Mouse (Mus musculus): ENCODE data around the gene Olfr594.
"Not testable (repeated sequence)": the region's sequence is repeated elsewhere in the genome, so short reads cannot be mapped to it uniquely, and the experiment has no call there.

DNA sequence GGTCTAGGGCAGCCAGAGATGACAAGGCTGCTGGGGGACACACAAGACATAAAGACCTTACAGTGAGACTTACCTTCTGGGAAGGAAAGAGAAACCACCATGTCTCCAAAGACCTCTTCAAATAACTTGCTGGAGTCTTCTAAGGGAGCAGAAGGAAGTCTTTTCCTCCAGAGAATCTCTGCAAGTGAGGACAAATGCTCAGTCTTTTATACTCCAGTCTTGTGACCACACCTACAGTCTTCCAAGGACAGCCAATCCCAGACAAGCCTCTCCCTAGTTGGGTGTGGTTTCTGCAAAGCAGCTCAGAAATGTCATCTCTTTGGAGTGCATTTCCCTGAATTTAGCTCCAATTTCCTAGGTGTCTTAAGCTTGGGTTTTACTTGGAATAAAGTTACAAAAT, 35.6 kb downstream of the Olfr594 start, which contains the start of gene Usp17ld:
- TF ChIP-seq CTCF, POLR2A (IDR thresholded peaks at IDR 0.05; ENCODE audit: extremely low read depth, insufficient read depth, low read length): not testable (repeated sequence)
